ENCODE assay signal across 17 mouse cellular contexts in genomic region chr5:117879136-117879535, GRCm38 (mm10).
"Had no signal": no experiment of that assay in that cellular context is flagged by ENCODE, and none has a peak within 500 bp of the region (broad histone marks: within the 10 kb centered on the region; RNA-seq: fewer than 3 reads in every experiment).

No protein-coding gene starts in this region.

- H3K36me3 ChIP-seq: neural tube, embryonic 12.5 days; neural tube, embryonic 13.5 days; neural tube, embryonic 15.5 days; stomach, embryonic 15.5 days had no signal

- DNase-seq: retina, postnatal 1 day; right cerebral cortex, adult 18-20 months; right cerebral cortex, postnatal 14 days; right cerebral cortex, postnatal 25 days; right cerebral cortex, postnatal 4 days; spleen, adult 18-20 months; thymus, adult 18-20 months; thymus, adult 2 months; thymus, postnatal 14 days; thymus, postnatal 25 days; thymus, postnatal 36 days; thymus, postnatal 4 days had no signal

- H3K27ac ChIP-seq: neural tube, embryonic 12.5 days; neural tube, embryonic 13.5 days; neural tube, embryonic 15.5 days; stomach, embryonic 15.5 days; stomach, postnatal 0 days had no signal

- H3K4me1 ChIP-seq: neural tube, embryonic 12.5 days; neural tube, embryonic 13.5 days; neural tube, embryonic 15.5 days; stomach, embryonic 15.5 days had no signal

- H3K4me3 ChIP-seq: neural tube, embryonic 12.5 days; neural tube, embryonic 13.5 days; neural tube, embryonic 15.5 days; stomach, embryonic 15.5 days had no signal

- H3K27me3 ChIP-seq: neural tube, embryonic 12.5 days; neural tube, embryonic 13.5 days; neural tube, embryonic 15.5 days; stomach, embryonic 15.5 days had no signal
